Mouse (Mus musculus) forebrain, embryonic 11.5 days (tissue): Measurements from ENCODE around the gene Gmnn. TPM values are rescaled to one million over a fixed set of nuclear protein-coding genes. Genes with fewer than 3 reads are reported as not detected.

Source experiments
- ATAC-seq: fragments of 200-750 bp; cut with Nextera tagmentation; replicated peaks from 2 replicates; pipeline ENCODE4 v1.8.0; 2017; ENCODE audit warnings: moderate TSS enrichment; ENCODE audit not compliant: low FRiP score
- DNase-seq: peaks from one replicate; pipeline ENCODE4 v3.0.0-alpha.2; 2017; ENCODE audit warnings: low spot score
- H3K27ac ChIP-seq: fragments of 300-500 bp; sonication (generic); 2 replicates; pipeline ENCODE4 v1.5.1; 2014; ENCODE audit warnings: low read depth, low read length
- H3K27me3 ChIP-seq: fragments of 300-500 bp; sonication (generic); 2 replicates; pipeline ENCODE4 v1.6.1; 2014; ENCODE audit warnings: mild to moderate bottlenecking, low read length, mixed read lengths; ENCODE audit not compliant: control insufficient read depth, insufficient read depth
- H3K36me3 ChIP-seq: fragments of 300-500 bp; sonication (generic); 2 replicates; pipeline ENCODE4 v1.6.1; 2014; ENCODE audit warnings: mild to moderate bottlenecking, low read length, moderate library complexity, mixed read lengths; ENCODE audit not compliant: control insufficient read depth, insufficient read depth
- H3K4me1 ChIP-seq: fragments of 300-500 bp; sonication (generic); replicated peaks from 2 replicates; pipeline ENCODE4 v1.6.1; 2014; ENCODE audit warnings: low read length, mixed read lengths; ENCODE audit not compliant: control insufficient read depth, insufficient read depth
- H3K4me2 ChIP-seq: fragments of 300-500 bp; sonication (generic); 2 replicates; pipeline ENCODE4 v1.6.1; 2014; ENCODE audit warnings: low read depth, mild to moderate bottlenecking, low read length, moderate library complexity, mixed read lengths; ENCODE audit not compliant: severe bottlenecking
- H3K4me3 ChIP-seq: fragments of 300-500 bp; sonication (generic); 2 replicates; pipeline ENCODE4 v1.5.1; 2014; ENCODE audit warnings: low read depth, low read length
- H3K9ac ChIP-seq: fragments of 300-500 bp; sonication (generic); 2 replicates; pipeline ENCODE4 v1.6.1; 2014; ENCODE audit warnings: low read length
- H3K9me3 ChIP-seq: fragments of 300-500 bp; sonication (generic); 2 replicates; pipeline ENCODE4 v1.6.1; 2016; ENCODE audit warnings: low read length, mixed read lengths; ENCODE audit not compliant: control insufficient read depth
- WGBS: fragments of 180-500 bp; shearing (Covaris S2); extraction: QIAGEN DNeasy Blood & Tissue Kit; methylation state at CpG from one replicate; pipeline ENCODE4 v1.1.7; 2014; 5-methylcytosine and 5-hydroxymethylcytosine counted together
- polyA plus RNA-seq: library from polyadenylated mRNA; unstranded; fragments of >200 nt; fragmentation: Nextera tagmentation; extraction: Ambion mirVana; gene quantifications from 2 replicates; pipeline ENCODE4 v1.2.1, GENCODE M21; 2014

The Gmnn gene
- polyA plus RNA-seq, 1 experiment from 2014 or later = 165 TPM

DNA sequence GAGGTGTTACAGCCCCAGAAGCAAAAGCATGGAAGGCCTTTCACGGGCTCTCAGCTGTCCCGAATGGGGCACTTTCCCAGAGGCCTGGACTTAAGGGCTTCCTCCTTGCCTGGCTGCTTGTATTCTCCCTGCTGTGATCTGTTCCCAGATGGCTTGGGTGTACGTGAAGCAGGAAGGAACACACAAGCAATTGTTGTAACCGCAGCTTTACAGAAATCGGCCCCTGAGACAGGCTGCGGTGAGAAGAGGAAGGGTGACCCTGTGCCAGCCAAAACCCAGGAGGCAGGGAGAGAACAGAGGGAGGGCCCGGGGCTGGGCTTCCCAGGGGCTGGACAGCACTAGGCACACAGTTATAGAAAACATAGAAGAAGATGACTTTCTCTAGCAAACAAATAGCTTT lies 50.8 kb downstream of the Gmnn start:
- Histone ChIP-seq H3K4me3 (no peak overlapping the region), H3K4me1 (no peaks in the 10 kb centered on the region)
- no peak for ATAC-seq

DNA sequence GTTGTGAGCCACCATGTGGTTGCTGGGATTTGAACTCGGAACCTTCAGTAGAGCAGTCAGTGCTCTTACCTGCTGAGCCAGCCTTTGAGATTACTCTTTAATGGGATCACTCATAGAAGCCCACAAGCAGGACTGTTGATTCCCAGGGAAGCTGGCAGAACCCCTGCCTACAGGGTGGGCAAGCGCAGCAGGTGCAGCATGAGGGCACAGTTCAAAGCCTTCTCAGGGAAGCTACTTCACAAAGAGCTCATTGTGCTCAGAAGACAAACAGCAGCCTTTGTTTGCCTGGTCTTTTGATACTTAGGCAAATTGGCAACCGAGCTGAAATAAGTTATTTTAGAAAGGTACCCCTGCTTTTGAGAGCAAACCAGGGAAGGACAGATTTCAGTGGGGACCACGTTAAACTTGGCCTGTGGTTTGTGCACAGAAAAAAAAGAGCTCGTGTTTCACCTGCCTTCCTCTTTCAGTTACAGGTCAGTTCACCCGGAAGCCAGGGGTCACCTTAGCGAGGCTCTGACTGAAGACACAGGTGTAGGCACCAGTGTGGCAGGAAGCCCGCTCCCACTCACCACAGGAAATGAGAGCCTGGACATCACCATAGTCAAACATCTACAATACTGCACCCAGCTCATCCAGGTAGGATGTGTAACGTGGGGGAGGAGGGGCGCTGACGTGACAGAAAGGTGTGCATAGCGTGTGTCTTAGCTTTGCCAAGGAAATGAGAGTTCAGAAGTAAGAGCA lies 51.9 kb downstream of the Gmnn start:
- no peaks in the 10 kb centered on the region for H3K27me3 ChIP-seq
- H3K4me2 ChIP-seq = no peak overlapping the region
- DNase-seq (no peak), ATAC-seq (no peak)
- H3K9me3 ChIP-seq = no peaks in the 10 kb centered on the region
- H3K4me3 ChIP-seq = no peak overlapping the region
- no peak overlapping the region for H3K9ac ChIP-seq
- 63% methylated on average over 12 of the region's 12 CpGs for WGBS
- H3K4me1 ChIP-seq = no peaks in the 10 kb centered on the region
- H3K27ac ChIP-seq = no peak overlapping the region
- no peaks in the 10 kb centered on the region for H3K36me3 ChIP-seq

More for the DNA sequence above, 50.8 kb downstream of the Gmnn start:
- no peaks in the 10 kb centered on the region for H3K9me3 ChIP-seq
- no peaks in the 10 kb centered on the region for H3K27me3 ChIP-seq
- no peak overlapping the region for H3K9ac ChIP-seq
- no peak overlapping the region for H3K27ac ChIP-seq
- H3K4me2 ChIP-seq = no peak overlapping the region
- WGBS = 74% methylated on average over 7 of the region's 7 CpGs
- no peak for DNase-seq
- no peaks in the 10 kb centered on the region for H3K36me3 ChIP-seq

DNA sequence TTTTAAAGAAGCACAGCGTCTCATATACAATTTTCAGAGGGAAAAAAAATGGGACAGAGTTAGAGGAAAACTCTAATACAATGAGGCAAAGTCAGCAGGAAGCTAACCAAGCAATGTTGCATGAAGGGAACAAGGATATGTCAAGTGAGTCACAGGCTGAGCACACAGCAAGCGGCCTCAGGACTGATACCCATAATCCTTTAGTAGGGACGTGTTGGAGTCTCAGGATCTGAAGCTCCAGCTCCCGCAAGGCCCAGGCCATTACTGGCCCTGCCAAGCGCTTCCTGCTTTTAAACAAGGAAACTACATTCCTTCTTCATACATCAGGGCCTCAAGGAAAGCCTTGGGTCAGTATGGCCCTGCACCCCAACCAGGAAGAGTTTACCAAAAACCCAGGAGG lies 59.6 kb downstream of the Gmnn start:
- Histone ChIP-seq H3K27me3 (no peaks in the 10 kb centered on the region), H3K9me3 (no peaks in the 10 kb centered on the region), H3K4me1 (no peaks in the 10 kb centered on the region), H3K4me2 (no peak overlapping the region), H3K4me3 (no peak overlapping the region), H3K9ac (no peak overlapping the region), H3K27ac (no peak overlapping the region), H3K36me3 (no peaks in the 10 kb centered on the region)
- no peak for DNase-seq
- ATAC-seq = no peak
- 83% methylated on average over 5 of the region's 5 CpGs for WGBS

Other genes with a start within 250 kb of the Gmnn start
- gene Ripor2, start 179.7 kb downstream of the Gmnn start, polyA plus RNA-seq = 7.3 and 9.5 TPM in 2 replicates
- not detected in 2 replicates for gene Armh2, start 20.7 kb downstream of the Gmnn start, polyA plus RNA-seq
- 27.5 and 29.3 TPM in 2 replicates for gene BC005537, start 39.7 kb upstream of the Gmnn start, polyA plus RNA-seq
- 58.8 and 61.3 TPM in 2 replicates for gene Acot13, start 69.6 kb upstream of the Gmnn start, polyA plus RNA-seq
- gene Tdp2, start 69.8 kb upstream of the Gmnn start, polyA plus RNA-seq = 79.9 and 87.4 TPM in 2 replicates
- gene D130043K22Rik, start 83.2 kb upstream of the Gmnn start, polyA plus RNA-seq = 0.61 and 0.67 TPM in 2 replicates
- 10.4 and 10.5 TPM in 2 replicates for gene Aldh5a1, start 175.7 kb upstream of the Gmnn start, polyA plus RNA-seq
- 0.44 and 0.87 TPM in 2 replicates for gene Gpld1, start 181.2 kb upstream of the Gmnn start, polyA plus RNA-seq